Mouse (Mus musculus) activated CD4-positive, CD25-positive, alpha-beta regulatory T cell, adult 9 weeks (primary cell): ENCODE data around the gene Gstm5. TPM values are rescaled to one million over a fixed set of nuclear protein-coding genes. Genes with fewer than 3 reads are reported as not detected.

ENCODE experiments used
- polyA plus RNA-seq: library from polyadenylated mRNA; unstranded; fragments of 100-300 nt; shearing (Covaris generic); gene quantifications from one replicate; pipeline ENCODE4 v1.2.1, GENCODE M21; 2017

Gene Gstm5
- polyA plus RNA-seq, result 1.4 TPM

GRCm38 (mm10) chr3:107895720-107896569 is at the start of gene Gstm5:
Gene Gstm5 (plus strand): TSS chr3:107895821.

GRCm38 (mm10) chr3:107877005-107877404 is 18.6 kb upstream of the Gstm5 start, which contains the start of gene Eps8l3:
Gene Eps8l3 (plus strand): TSS chr3:107877229.

GRCm38 (mm10) chr3:107931670-107932069 is 36.0 kb downstream of the Gstm5 start, which contains the start of gene Gstm7:
Gene Gstm7 (minus strand): TSS chr3:107931817.

GRCm38 (mm10) chr3:107943239-107943990 is 47.8 kb downstream of the Gstm5 start, which contains the start of gene Gstm6:
Gene Gstm6 (minus strand): TSS chr3:107943749.

Other genes starting within 250 kb of the Gstm5 start
- gene Ahcyl1, start 199.3 kb upstream of the Gstm5 start, polyA plus RNA-seq, result 10.7 TPM
- gene Csf1, start 135.4 kb upstream of the Gstm5 start, polyA plus RNA-seq, result 22.6 TPM
- not detected for gene Eps8l3, start 18.6 kb upstream of the Gstm5 start, polyA plus RNA-seq
- 1.2 TPM for gene Gstm7, start 36.0 kb downstream of the Gstm5 start, polyA plus RNA-seq
- gene Gstm6, start 47.9 kb downstream of the Gstm5 start, polyA plus RNA-seq, result not detected
- gene Gstm3, start 73.5 kb downstream of the Gstm5 start, polyA plus RNA-seq, result not detected
- not detected for gene Gstm2, start 90.6 kb downstream of the Gstm5 start, polyA plus RNA-seq
- 2.6 TPM for gene Gstm1, start 122.2 kb downstream of the Gstm5 start, polyA plus RNA-seq
- gene Gstm4, start 149.1 kb downstream of the Gstm5 start, polyA plus RNA-seq, result 10.1 TPM
- gene Ampd2, start 190.8 kb downstream of the Gstm5 start, polyA plus RNA-seq, result 58.2 TPM
- not detected for gene Gnat2, start 197.0 kb downstream of the Gstm5 start, polyA plus RNA-seq